Mouse (Mus musculus) liver, embryonic 11.5 days (tissue): ENCODE measurements around the gene Luzp1. TPM values are rescaled to one million over a fixed set of nuclear protein-coding genes. Genes with fewer than 3 reads are reported as not detected.

Experiments
- ATAC-seq: fragments of 200-750 bp; cut with Nextera tagmentation; replicated peaks from 2 replicates; pipeline ENCODE4 v1.8.0; 2017; ENCODE audit warnings: moderate number of reproducible peaks, mild to moderate bottlenecking, moderate TSS enrichment, moderate library complexity; ENCODE audit not compliant: low FRiP score
- DNase-seq: peaks from one replicate; pipeline ENCODE4 v3.0.0-alpha.2; 2017; ENCODE audit warnings: low spot score
- H3K27ac ChIP-seq: fragments of 300-500 bp; sonication (generic); 2 replicates; pipeline ENCODE4 v1.5.1; 2014; ENCODE audit warnings: mild to moderate bottlenecking, low read depth, low read length, control low read depth
- H3K27me3 ChIP-seq: fragments of 300-500 bp; sonication (generic); replicated peaks from 2 replicates; pipeline ENCODE4 v1.6.1; 2014; ENCODE audit warnings: low read length, mixed read lengths; ENCODE audit not compliant: control insufficient read depth, insufficient read depth
- H3K36me3 ChIP-seq: fragments of 300-500 bp; sonication (generic); 2 replicates; pipeline ENCODE4 v1.6.1; 2014; ENCODE audit warnings: mild to moderate bottlenecking, low read length, moderate library complexity, mixed read lengths; ENCODE audit not compliant: control insufficient read depth, insufficient read depth
- H3K4me1 ChIP-seq: fragments of 300-500 bp; sonication (generic); replicated peaks from 2 replicates; pipeline ENCODE4 v1.6.1; 2014; ENCODE audit warnings: low read length, mixed read lengths; ENCODE audit not compliant: control insufficient read depth, insufficient read depth
- H3K4me2 ChIP-seq: fragments of 300-500 bp; sonication (generic); 2 replicates; pipeline ENCODE4 v1.6.1; 2014; ENCODE audit warnings: mild to moderate bottlenecking, control low read depth, moderate library complexity
- H3K4me3 ChIP-seq: fragments of 300-500 bp; sonication (generic); 2 replicates; pipeline ENCODE4 v1.5.1; 2014; ENCODE audit warnings: low read depth, low read length, control low read depth
- H3K9ac ChIP-seq: fragments of 300-500 bp; sonication (generic); 2 replicates; pipeline ENCODE4 v1.6.1; 2014; ENCODE audit warnings: low read depth, low read length, control low read depth
- H3K9me3 ChIP-seq: fragments of 300-500 bp; sonication (generic); 2 replicates; pipeline ENCODE4 v1.6.1; 2016; ENCODE audit warnings: low read length, inconsistent platforms, mixed read lengths; ENCODE audit not compliant: control insufficient read depth
- WGBS: fragments of 180-500 bp; shearing (Covaris S2); extraction: QIAGEN DNeasy Blood & Tissue Kit; methylation state at CpG from one replicate; pipeline ENCODE4 v1.1.7; 2014; 5-methylcytosine and 5-hydroxymethylcytosine counted together
- polyA plus RNA-seq: library from polyadenylated mRNA; unstranded; fragments of >200 nt; fragmentation: Nextera tagmentation; extraction: Ambion mirVana; gene quantifications from 2 replicates; pipeline ENCODE4 v1.2.1, GENCODE M21; 2014

Luzp1 gene
- polyA plus RNA-seq, 1 experiment from 2014 or later = 44.7 TPM

DNA sequence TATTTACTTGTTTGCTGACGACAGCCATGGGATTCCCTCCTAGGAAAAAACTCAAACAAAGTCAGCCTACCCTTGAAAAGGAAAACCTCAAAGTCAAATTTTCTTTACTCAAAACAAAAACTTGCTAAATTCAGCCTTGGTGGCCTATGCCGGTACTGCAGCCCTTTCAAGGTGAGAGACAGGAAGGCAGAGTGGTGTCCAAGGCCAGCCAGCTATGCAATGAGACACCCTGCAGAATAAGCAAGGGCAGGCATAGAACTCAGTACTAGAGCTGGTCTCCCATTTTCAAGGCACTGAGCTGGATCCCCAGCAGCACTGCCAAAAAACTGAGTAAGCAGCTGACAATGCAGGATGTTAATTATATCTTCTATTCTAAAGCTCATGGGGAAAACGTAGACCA, 99.1 kb downstream of the Luzp1 start:
- Histone ChIP-seq H3K27me3 (no peaks in the 10 kb centered on the region), H3K9ac (no peak overlapping the region), H3K36me3 (peaks cover 17% of the 10 kb centered on the region; the same call in 1 of the 2 replicates), H3K4me3 (no peak overlapping the region), H3K4me2 (no peak overlapping the region), H3K9me3 (no peaks in the 10 kb centered on the region), H3K4me1 (no peaks in the 10 kb centered on the region; the same call in 1 of the 2 replicates), H3K27ac (no peak overlapping the region)
- ATAC-seq (no peak), DNase-seq (no peak)
- WGBS = 88% methylated on average over 3 of the region's 3 CpGs

DNA sequence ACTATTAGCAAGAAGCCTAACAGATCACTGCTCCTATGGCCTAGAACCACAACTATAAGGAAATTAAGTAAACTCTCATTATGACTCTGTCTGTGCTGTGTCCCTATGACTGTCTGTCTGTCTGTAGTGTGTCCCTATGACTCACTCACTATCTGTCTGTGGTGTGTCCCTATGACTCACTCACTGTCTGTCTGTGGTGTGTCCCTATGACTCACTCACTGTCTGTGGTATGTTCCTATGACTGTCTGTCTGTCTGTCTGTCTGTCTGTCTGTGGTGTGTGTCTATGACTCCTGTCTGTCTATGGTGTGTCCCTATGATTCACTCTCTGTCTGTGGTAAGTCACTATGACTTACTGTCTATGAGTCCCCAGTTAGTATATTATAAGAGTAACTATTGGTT, 100.4 kb downstream of the Luzp1 start:
- H3K9ac ChIP-seq = no peak overlapping the region
- ATAC-seq (no peak), DNase-seq (no peak)
- H3K4me3 ChIP-seq = no peak overlapping the region
- peaks cover 12% of the 10 kb centered on the region; the same call in 1 of the 2 replicates for H3K36me3 ChIP-seq
- no peak overlapping the region for H3K27ac ChIP-seq
- no peaks in the 10 kb centered on the region for H3K27me3 ChIP-seq
- H3K9me3 ChIP-seq = no peaks in the 10 kb centered on the region
- no peaks in the 10 kb centered on the region; the same call in 1 of the 2 replicates for H3K4me1 ChIP-seq
- no peak overlapping the region for H3K4me2 ChIP-seq

DNA sequence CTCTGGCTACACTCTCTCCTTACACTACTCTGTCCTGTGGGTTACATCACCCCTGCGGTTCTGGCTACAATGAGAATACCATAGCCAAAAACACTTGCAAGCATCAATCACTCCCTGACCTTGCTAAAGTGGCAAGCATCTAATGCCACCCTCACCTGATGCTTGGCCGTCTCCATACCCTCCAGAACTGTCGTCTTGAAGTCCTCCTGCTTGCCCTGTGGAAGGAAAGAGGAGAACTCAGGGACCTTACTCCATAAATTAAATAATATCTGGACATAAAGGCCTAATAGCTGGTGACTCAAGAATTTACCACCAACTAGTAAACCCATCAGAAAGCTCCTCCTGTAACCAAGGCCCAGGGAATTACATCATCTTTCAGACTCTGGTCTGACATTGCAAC, 112.3 kb downstream of the Luzp1 start:
- DNase-seq (no peak), ATAC-seq (no peak)
- WGBS = 88% methylated on average over 3 of the region's 3 CpGs
- Histone ChIP-seq H3K36me3 (no peaks in the 10 kb centered on the region), H3K4me3 (no peak overlapping the region), H3K4me2 (no peak overlapping the region), H3K27me3 (no peaks in the 10 kb centered on the region), H3K9ac (no peak overlapping the region), H3K4me1 (peaks cover under 1% of the 10 kb centered on the region), H3K27ac (no peak overlapping the region), H3K9me3 (no peaks in the 10 kb centered on the region)

DNA sequence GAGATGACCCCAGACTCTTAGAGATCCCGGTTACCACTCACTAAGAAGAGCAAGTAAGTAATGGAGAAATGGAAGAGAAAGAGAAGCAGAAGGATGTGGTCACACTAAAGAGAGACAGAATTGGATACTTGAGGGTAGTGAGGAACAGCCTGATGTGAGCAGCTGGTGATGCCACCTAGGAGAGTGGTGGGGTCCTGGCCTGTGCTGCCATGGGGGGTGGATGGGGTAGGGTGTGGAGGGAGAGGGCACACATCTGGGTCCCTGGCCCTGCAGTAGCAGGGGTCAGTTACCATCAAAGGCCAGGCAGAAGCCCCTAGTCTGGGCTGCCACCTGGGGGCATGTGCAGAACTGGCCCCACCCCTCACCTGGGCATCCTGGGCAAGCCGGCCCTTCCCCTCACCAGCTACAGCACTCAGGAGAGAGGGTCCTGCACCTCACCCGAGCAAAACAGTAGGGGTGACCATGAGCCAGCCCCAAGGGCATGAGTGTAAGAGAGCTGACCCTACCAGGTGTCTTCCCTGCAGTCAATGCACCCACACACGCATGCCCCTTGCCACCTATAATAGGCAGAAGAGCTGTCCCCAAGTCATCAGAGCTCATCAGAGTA, 117.8 kb downstream of the Luzp1 start:
- WGBS = 81% methylated on average over 4 of the region's 4 CpGs
- Histone ChIP-seq H3K4me3 (no peak overlapping the region), H3K9ac (no peak overlapping the region)

DNA sequence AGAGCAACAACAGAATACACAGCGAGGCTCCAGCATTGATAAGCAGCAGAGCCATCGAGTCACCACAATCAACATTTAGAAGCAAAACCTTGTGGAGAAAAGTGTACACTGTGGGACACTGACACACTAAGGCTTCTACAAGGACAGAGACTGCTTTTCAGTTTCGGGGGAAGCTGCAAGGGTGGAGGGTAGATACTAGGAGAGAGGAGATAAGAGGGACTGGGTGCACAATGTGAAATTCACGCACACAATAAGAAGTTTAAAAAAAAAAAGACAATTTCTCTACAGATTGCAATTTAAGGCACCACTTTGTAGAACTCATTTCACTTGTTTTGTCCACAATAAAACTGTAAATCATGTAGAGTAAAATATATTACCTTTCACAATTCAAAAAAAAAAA, 118.4 kb downstream of the Luzp1 start:
- H3K9me3 ChIP-seq = no peaks in the 10 kb centered on the region
- peak overlapping the region; percentile 52; the same call in 1 of the 2 replicates for H3K27ac ChIP-seq
- peak overlapping the region; percentile 47 for H3K4me2 ChIP-seq
- WGBS = 40% methylated on average over 4 of the region's 4 CpGs
- H3K4me3 ChIP-seq = no peak overlapping the region
- no peak for DNase-seq
- H3K9ac ChIP-seq = no peak overlapping the region
- peaks cover 4% of the 10 kb centered on the region; the same call in 1 of the 2 replicates for H3K36me3 ChIP-seq
- peak; percentile 79 for ATAC-seq
- H3K27me3 ChIP-seq = no peaks in the 10 kb centered on the region
- H3K4me1 ChIP-seq = peaks cover 19% of the 10 kb centered on the region

More for the DNA sequence above, 117.8 kb downstream of the Luzp1 start:
- peak overlapping the region; percentile 52; the same call in 1 of the 2 replicates for H3K27ac ChIP-seq
- H3K9me3 ChIP-seq = no peaks in the 10 kb centered on the region
- ATAC-seq (peak; percentile 53; the same call in 1 of the 2 replicates), DNase-seq (no peak)
- H3K4me1 ChIP-seq = peaks cover 14% of the 10 kb centered on the region
- peak overlapping the region; percentile 47 for H3K4me2 ChIP-seq
- H3K36me3 ChIP-seq = no peaks in the 10 kb centered on the region; the same call in 1 of the 2 replicates
- H3K27me3 ChIP-seq = no peaks in the 10 kb centered on the region

DNA sequence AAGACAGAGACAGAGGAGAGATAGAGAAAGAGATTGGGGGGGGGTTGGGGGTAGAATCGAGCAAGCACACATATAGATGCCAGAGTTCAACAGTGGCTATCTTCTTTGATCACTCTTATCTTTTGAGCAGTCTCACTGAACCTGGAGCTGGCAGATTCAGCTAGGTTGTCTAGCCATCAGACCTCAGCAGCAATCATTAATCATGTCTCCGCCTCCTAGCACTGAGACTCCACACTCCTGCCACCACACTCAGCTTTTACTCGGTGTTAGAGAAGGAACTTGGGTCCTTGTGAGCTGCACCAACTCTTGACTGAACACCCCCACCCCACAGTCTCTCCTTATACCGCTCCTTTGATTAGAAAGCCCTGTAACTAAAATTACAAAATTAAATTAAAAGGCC, 122.5 kb downstream of the Luzp1 start:
- 40% methylated on average over 4 of the region's 4 CpGs for whole genome bisulfite sequencing
- Histone ChIP-seq H3K4me3 (no peak overlapping the region), H3K27ac (no peak overlapping the region), H3K9ac (no peak overlapping the region), H3K9me3 (no peaks in the 10 kb centered on the region), H3K36me3 (peaks cover 4% of the 10 kb centered on the region; the same call in 1 of the 2 replicates), H3K4me1 (peaks cover 16% of the 10 kb centered on the region), H3K4me2 (no peak overlapping the region; the same call in 1 of the 2 replicates), H3K27me3 (no peaks in the 10 kb centered on the region)
- DNase-seq (no peak), ATAC-seq (no peak; the same call in 1 of the 2 replicates)

DNA sequence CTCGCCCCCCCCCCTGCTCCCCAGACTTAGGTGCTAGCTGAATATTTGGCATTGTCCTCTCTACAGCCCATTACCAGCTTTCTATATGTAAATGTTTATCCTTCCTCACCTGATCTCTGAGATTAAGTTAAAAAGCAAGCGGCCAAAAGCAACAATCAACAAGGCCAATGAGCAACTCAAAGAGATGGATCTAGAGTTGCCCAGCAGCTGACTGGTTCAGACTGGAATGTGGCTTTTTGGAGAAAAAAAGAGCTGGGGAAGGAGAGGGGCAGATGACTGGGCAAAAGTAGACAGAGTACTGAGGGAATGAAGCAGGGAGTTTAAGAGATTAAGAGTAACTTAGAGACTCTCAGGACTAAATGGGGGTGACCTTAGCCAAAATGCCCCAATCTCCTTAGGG, 124.4 kb downstream of the Luzp1 start:
- H3K4me2 ChIP-seq = no peak overlapping the region
- 83% methylated on average over 2 of the region's 2 CpGs for WGBS
- H3K4me1 ChIP-seq = peaks cover 10% of the 10 kb centered on the region; the same call in 1 of the 2 replicates

DNA sequence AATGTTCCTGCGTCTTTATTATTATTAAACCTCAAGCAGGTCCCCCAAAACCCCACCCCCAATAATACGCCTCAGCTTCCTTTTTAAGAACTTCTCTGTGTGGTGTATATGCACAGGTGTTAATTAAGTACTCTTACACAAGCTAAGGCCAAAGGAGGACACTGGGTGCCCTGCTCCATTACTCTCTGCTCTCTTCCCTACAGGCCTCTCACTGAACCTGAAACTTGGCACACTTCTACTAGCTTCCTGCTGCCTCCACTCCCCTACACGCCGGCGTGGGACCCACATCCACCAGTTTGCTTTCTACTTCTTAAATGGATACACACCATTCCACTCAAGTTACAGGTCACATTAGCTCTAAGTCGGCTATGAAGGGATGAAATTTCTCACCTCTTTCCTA, 125.7 kb downstream of the Luzp1 start:
- no peak overlapping the region for H3K9ac ChIP-seq
- no peaks in the 10 kb centered on the region for H3K27me3 ChIP-seq
- no peak overlapping the region for H3K4me3 ChIP-seq
- peaks cover 7% of the 10 kb centered on the region; the same call in 1 of the 2 replicates for H3K4me1 ChIP-seq
- H3K36me3 ChIP-seq = peaks cover 4% of the 10 kb centered on the region; the same call in 1 of the 2 replicates
- H3K27ac ChIP-seq = no peak overlapping the region
- no peak overlapping the region for H3K4me2 ChIP-seq
- H3K9me3 ChIP-seq = no peaks in the 10 kb centered on the region
- WGBS = 84% methylated on average over 6 of the region's 6 CpGs
- ATAC-seq (no peak), DNase-seq (no peak)

More for the DNA sequence above, 124.4 kb downstream of the Luzp1 start:
- no peak overlapping the region for H3K9ac ChIP-seq
- H3K36me3 ChIP-seq = peaks cover 4% of the 10 kb centered on the region; the same call in 1 of the 2 replicates
- DNase-seq = no peak
- H3K4me3 ChIP-seq = no peak overlapping the region
- H3K9me3 ChIP-seq = no peaks in the 10 kb centered on the region
- no peak for ATAC-seq
- no peaks in the 10 kb centered on the region for H3K27me3 ChIP-seq
- no peak overlapping the region for H3K27ac ChIP-seq
